ENCODE assay signal across 7 mouse cellular contexts in the genomic region with DNA sequence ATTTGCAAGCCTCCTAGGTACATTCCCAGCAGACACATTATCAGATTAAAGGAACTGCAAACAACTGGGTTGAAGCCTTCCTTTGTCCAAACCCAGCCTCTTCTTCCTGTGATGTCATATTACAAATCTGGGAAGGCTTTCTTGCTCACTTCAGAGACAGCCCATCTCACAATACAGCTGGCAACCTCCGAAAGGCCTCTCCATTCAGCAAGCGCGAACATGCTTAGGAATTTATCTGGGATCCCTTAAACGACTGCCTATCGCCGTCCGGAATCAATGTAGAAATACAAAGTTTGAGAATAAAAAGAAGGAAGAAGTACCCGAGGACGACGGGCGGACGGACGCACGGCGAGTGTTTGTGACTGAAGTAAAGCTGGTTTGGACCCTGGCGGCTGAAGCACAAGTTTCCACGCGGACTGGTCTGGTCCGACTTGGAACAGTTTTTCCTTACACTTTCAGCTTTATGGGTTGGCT. TPM values are rescaled to one million over a fixed set of nuclear protein-coding genes. Genes with fewer than 3 reads are reported as not detected.
A peak's percentile ranks its signal among the peaks of the same experiment; 100 is the strongest.
DNase-seq lines count a peak whose midpoint lies in the region; ATAC-seq and TF ChIP-seq lines count a peak whose summit lies in the region.

Lpar6 (plus strand) TSS at position 48 of the 474 bp plus-strand sequence.

- peak; percentile 57 for DNase-seq in ES-E14 (ENCODE audit: low read depth, low spot score)
- peak; percentile 84 for DNase-seq in adrenal gland, postnatal 10 days
- peak; percentile 81 for DNase-seq in forebrain, embryonic 14.5 days (ENCODE audit: low spot score)
- peak; percentile 72 for DNase-seq in hindbrain, embryonic 11.5 days (ENCODE audit: low spot score)
- peak; percentile 81 for DNase-seq in limb, embryonic 11.5 days (ENCODE audit: low spot score)
- peak; percentile 98 for DNase-seq in midbrain, embryonic 11.5 days (ENCODE audit: low spot score, missing footprints)

- H3K4me2 ChIP-seq in forebrain, embryonic 14.5 days (ENCODE audit: low read length), result peak within 1 kb of the TSS; percentile 63
- H3K4me2 ChIP-seq in hindbrain, embryonic 11.5 days (replicated peaks; ENCODE audit: low read depth, low read length), result peak within 1 kb of the TSS; percentile 42
- peak within 1 kb of the TSS; percentile 35 for H3K4me2 ChIP-seq in limb, embryonic 11.5 days (ENCODE audit: low read depth, severe bottlenecking)
- H3K4me2 ChIP-seq in midbrain, embryonic 11.5 days, result peak within 1 kb of the TSS; percentile 54
- H3K4me2 ChIP-seq in stomach, embryonic 14.5 days (replicated peaks; ENCODE audit: low read depth, low read length), result peak within 1 kb of the TSS; percentile 58

- H3K4me1 ChIP-seq in ES-E14 (ENCODE audit: control insufficient read depth in 2 of 2, insufficient read depth in 2 of 2, low read length in 2 of 2, poor library complexity in 1 of 2), result peaks cover 6 to 9% of the 10 kb centered on the region in 2 experiments; a peak in 3 of 4 replicates
- peaks cover 4% of the 10 kb centered on the region; the same call in 1 of the 2 replicates for H3K4me1 ChIP-seq in forebrain, embryonic 14.5 days (ENCODE audit: control insufficient read depth, insufficient read depth, low read length)
- no peaks in the 10 kb centered on the region for H3K4me1 ChIP-seq in hindbrain, embryonic 11.5 days (replicated peaks; ENCODE audit: control insufficient read depth, insufficient read depth, low read length)
- H3K4me1 ChIP-seq in limb, embryonic 11.5 days (ENCODE audit: control insufficient read depth, insufficient read depth, low read length), result peaks cover 16% of the 10 kb centered on the region; the same call in 1 of the 2 replicates
- H3K4me1 ChIP-seq in midbrain, embryonic 11.5 days (ENCODE audit: control insufficient read depth, insufficient read depth, low read length), result peaks cover 10% of the 10 kb centered on the region; the same call in 1 of the 2 replicates
- H3K4me1 ChIP-seq in stomach, embryonic 14.5 days (ENCODE audit: control insufficient read depth, insufficient read depth, low read length), result peaks cover 9% of the 10 kb centered on the region

- H3K27ac ChIP-seq in ES-E14 (ENCODE audit: insufficient read depth, low read depth, low read length, poor library complexity, severe bottlenecking), result peak within 1 kb of the TSS; percentile 98
- H3K27ac ChIP-seq in forebrain, embryonic 14.5 days (ENCODE audit: low read depth, low read length), result peak within 1 kb of the TSS; percentile 82
- H3K27ac ChIP-seq in hindbrain, embryonic 11.5 days (ENCODE audit: low read depth, low read length), result peak within 1 kb of the TSS; percentile 91
- peak within 1 kb of the TSS; percentile 83 for H3K27ac ChIP-seq in limb, embryonic 11.5 days (replicated peaks; ENCODE audit: low read depth, low read length)
- H3K27ac ChIP-seq in midbrain, embryonic 11.5 days (ENCODE audit: low read depth, low read length), result peak within 1 kb of the TSS; percentile 95
- peak within 1 kb of the TSS; percentile 98 for H3K27ac ChIP-seq in stomach, embryonic 14.5 days (ENCODE audit: low read length)

- under 1% methylated on average over 19 of the region's 19 CpGs for WGBS in forebrain, embryonic 14.5 days
- WGBS in hindbrain, embryonic 11.5 days, result under 1% methylated on average over 19 of the region's 19 CpGs
- under 1% methylated on average over 19 of the region's 19 CpGs for WGBS in limb, embryonic 11.5 days
- WGBS in midbrain, embryonic 11.5 days, result under 1% methylated on average over 19 of the region's 19 CpGs
- WGBS in stomach, embryonic 14.5 days, result under 1% methylated on average over 19 of the region's 19 CpGs

- peak; percentile 82 for ATAC-seq in forebrain, embryonic 14.5 days
- peak; percentile 86 for ATAC-seq in hindbrain, embryonic 11.5 days (ENCODE audit: low FRiP score)
- peak; percentile 61; the same call in 1 of the 2 replicates for ATAC-seq in limb, embryonic 11.5 days (ENCODE audit: insufficient number of reproducible peaks, low FRiP score, low TSS enrichment, low read depth)
- peak; percentile 81 for ATAC-seq in midbrain, embryonic 11.5 days (ENCODE audit: low FRiP score)
- ATAC-seq in stomach, embryonic 14.5 days (ENCODE audit: insufficient number of reproducible peaks, insufficient read depth, low FRiP score, low read depth), result peak; percentile 87

- no peaks in the 10 kb centered on the region for H3K27me3 ChIP-seq in forebrain, embryonic 14.5 days (replicated peaks; ENCODE audit: control insufficient read depth, insufficient read depth, low read length)
- H3K27me3 ChIP-seq in hindbrain, embryonic 11.5 days (ENCODE audit: control insufficient read depth, insufficient read depth, low read length), result no peaks in the 10 kb centered on the region
- H3K27me3 ChIP-seq in limb, embryonic 11.5 days (ENCODE audit: control insufficient read depth, insufficient read depth, low read length), result no peaks in the 10 kb centered on the region
- H3K27me3 ChIP-seq in midbrain, embryonic 11.5 days (ENCODE audit: control insufficient read depth, insufficient read depth, low read length), result no peaks in the 10 kb centered on the region
- H3K27me3 ChIP-seq in stomach, embryonic 14.5 days (ENCODE audit: control insufficient read depth, insufficient read depth, low read length), result no peaks in the 10 kb centered on the region

- in situ Hi-C loops in ES-E14 (cut with MboI; ENCODE audit: low sequenced_read_pairs in 2 of 2, unreplicated experiment in 2 of 2), result no loop called here

- H3K36me3 ChIP-seq in ES-E14 (ENCODE audit: control insufficient read depth, insufficient read depth, low read length, poor library complexity, severe bottlenecking), result no peaks in the 10 kb centered on the region
- no peaks in the 10 kb centered on the region for H3K36me3 ChIP-seq in forebrain, embryonic 14.5 days (ENCODE audit: control insufficient read depth, insufficient read depth, low read length)
- no peaks in the 10 kb centered on the region for H3K36me3 ChIP-seq in hindbrain, embryonic 11.5 days (ENCODE audit: control insufficient read depth, insufficient read depth, low read length)
- H3K36me3 ChIP-seq in limb, embryonic 11.5 days (ENCODE audit: control insufficient read depth, insufficient read depth, low read length), result no peaks in the 10 kb centered on the region
- H3K36me3 ChIP-seq in midbrain, embryonic 11.5 days (ENCODE audit: control insufficient read depth, insufficient read depth, low read length), result no peaks in the 10 kb centered on the region
- no peaks in the 10 kb centered on the region for H3K36me3 ChIP-seq in stomach, embryonic 14.5 days (ENCODE audit: control insufficient read depth, insufficient read depth, low read length)

- H3K9ac ChIP-seq in ES-E14 (ENCODE audit: insufficient read depth, low read depth, low read length, poor library complexity, severe bottlenecking), result peak within 1 kb of the TSS; percentile 79
- H3K9ac ChIP-seq in forebrain, embryonic 14.5 days (ENCODE audit: low read length), result peak within 1 kb of the TSS; percentile 77
- H3K9ac ChIP-seq in hindbrain, embryonic 11.5 days (ENCODE audit: low read depth, low read length), result peak within 1 kb of the TSS; percentile 74
- peak within 1 kb of the TSS; percentile 81 for H3K9ac ChIP-seq in limb, embryonic 11.5 days (ENCODE audit: low read length)
- peak within 1 kb of the TSS; percentile 77 for H3K9ac ChIP-seq in midbrain, embryonic 11.5 days (ENCODE audit: low read length)
- H3K9ac ChIP-seq in stomach, embryonic 14.5 days (replicated peaks; ENCODE audit: low read depth, low read length), result peak within 1 kb of the TSS; percentile 43

- H3K4me3 ChIP-seq in ES-E14 (ENCODE audit: insufficient read depth in 1 of 2, low read depth in 1 of 2, low read length in 2 of 2, poor library complexity in 1 of 2, severe bottlenecking in 1 of 2), result peak within 1 kb of the TSS; percentile 70 to 80
- H3K4me3 ChIP-seq in forebrain, embryonic 14.5 days (ENCODE audit: low read depth, low read length), result peak within 1 kb of the TSS; percentile 48
- peak within 1 kb of the TSS; percentile 57 for H3K4me3 ChIP-seq in hindbrain, embryonic 11.5 days (ENCODE audit: low read depth, low read length)
- peak within 1 kb of the TSS; percentile 46 for H3K4me3 ChIP-seq in limb, embryonic 11.5 days (ENCODE audit: low read depth, low read length)
- H3K4me3 ChIP-seq in midbrain, embryonic 11.5 days (ENCODE audit: low read depth, low read length), result peak within 1 kb of the TSS; percentile 56
- H3K4me3 ChIP-seq in stomach, embryonic 14.5 days (ENCODE audit: low read depth, low read length), result peak within 1 kb of the TSS; percentile 60

- no peaks in the 10 kb centered on the region for H3K9me3 ChIP-seq in ES-E14 (ENCODE audit: control insufficient read depth, insufficient read depth, low read depth, low read length)
- no peaks in the 10 kb centered on the region for H3K9me3 ChIP-seq in forebrain, embryonic 14.5 days (replicated peaks; ENCODE audit: control insufficient read depth, low read length)
- no peaks in the 10 kb centered on the region for H3K9me3 ChIP-seq in hindbrain, embryonic 11.5 days (ENCODE audit: control insufficient read depth, low read length)
- no peaks in the 10 kb centered on the region for H3K9me3 ChIP-seq in limb, embryonic 11.5 days (ENCODE audit: control insufficient read depth, low read length)
- H3K9me3 ChIP-seq in midbrain, embryonic 11.5 days (ENCODE audit: control insufficient read depth, low read length), result no peaks in the 10 kb centered on the region
- no peaks in the 10 kb centered on the region for H3K9me3 ChIP-seq in stomach, embryonic 14.5 days (ENCODE audit: control insufficient read depth, low read depth, low read length)

TF ChIP-seq in ES-E14, 5 proteins besides CTCF, POLR2A, EP300 and RAD21:
- TF ChIP-seq CHD2 (IDR thresholded peaks at IDR 0.05; ENCODE audit: low read depth, low read length) (no peak), HCFC1 (IDR thresholded peaks at IDR 0.05; ENCODE audit: borderline replicate concordance, insufficient read depth, low read length) (no peak), ZC3H11A (IDR thresholded peaks at IDR 0.05; ENCODE audit: borderline replicate concordance, low read depth, low read length) (no peak), ZNF384 (IDR thresholded peaks at IDR 0.05; ENCODE audit: low read depth, low read length) (no peak), MAFK (IDR thresholded peaks at IDR 0.05; ENCODE audit: insufficient read depth, low read depth, low read length) (no peak)

RNA-seq across cellular contexts. Expression of gene Lpar6, which starts in this region (rescaled TPM):
- total RNA-seq in ES-E14 (2012; rRNA removed), result 5.9 and 6.2 TPM in 2 replicates
- 10 to 100 TPM in 1 of 2 experiments, 1 to 10 TPM in 1; 8.3 to 11.5 TPM for total RNA-seq in adrenal gland, postnatal 10 days (2021)
- 5.8 and 6.1 TPM in 2 replicates for polyA plus RNA-seq in forebrain, embryonic 14.5 days (2014; fragmentation: Nextera tagmentation; extraction: Ambion mirVana)
- polyA plus RNA-seq in hindbrain, embryonic 11.5 days (2014; fragmentation: Nextera tagmentation; extraction: Ambion mirVana), result 15.6 and 19.3 TPM in 2 replicates
- 21.2 and 21.7 TPM in 2 replicates for polyA plus RNA-seq in limb, embryonic 11.5 days (2014; fragmentation: Nextera tagmentation; extraction: Ambion mirVana)
- 17.7 and 17.8 TPM in 2 replicates for polyA plus RNA-seq in midbrain, embryonic 11.5 days (2014; fragmentation: Nextera tagmentation; extraction: Ambion mirVana)
- 15.5 and 16.3 TPM in 2 replicates for polyA plus RNA-seq in stomach, embryonic 14.5 days (2014; fragmentation: Nextera tagmentation; extraction: Ambion mirVana)

Comparison
In these comparisons a context has a peak if more than half of its experiments do, and no peak if none do; other contexts are left out.
1. Peak in every context shown above with its lines: DNase-seq, ATAC-seq, H3K4me3 ChIP-seq and H3K27ac ChIP-seq.